Mouse (Mus musculus) spleen, adult 18-20 months (tissue): ENCODE data around the gene Ncaph2.

Experiments
- DNase-seq, 2 experiments: peaks; one replicate each; pipeline ENCODE4 v3.0.0; 2022; ENCODE audit warnings: mixed read lengths in 2 of 2

The Ncaph2 gene

GRCm38 (mm10) chr15:89343325-89343724 lies 12.2 kb upstream of the Ncaph2 start:
- no peak for DNase-seq

GRCm38 (mm10) chr15:89350447-89350846 lies 5.1 kb upstream of the Ncaph2 start:
- DNase-seq = no peak

- DNase-seq = no peak
Observed at GRCm38 (mm10) chr15:89351302-89351701, 4.2 kb upstream of the Ncaph2 start.

- DNase-seq = no peak
Observed at GRCm38 (mm10) chr15:89352054-89352453, 3.5 kb upstream of the Ncaph2 start.

GRCm38 (mm10) chr15:89352795-89353194 lies 2.7 kb upstream of the Ncaph2 start:
- DNase-seq = no peak

GRCm38 (mm10) chr15:89353837-89354236 lies 1.7 kb upstream of the Ncaph2 start:
- no peak for DNase-seq

GRCm38 (mm10) chr15:89354455-89354854 lies 1.1 kb upstream of the Ncaph2 start:
- no peak for DNase-seq

- no peak for DNase-seq
Observed at GRCm38 (mm10) chr15:89356372-89356771, 853 bp downstream of the Ncaph2 start.

- DNase-seq = no peak
Observed at GRCm38 (mm10) chr15:89358784-89359183, 3.3 kb downstream of the Ncaph2 start.

GRCm38 (mm10) chr15:89363051-89363450 lies 7.5 kb downstream of the Ncaph2 start:
- DNase-seq = no peak

GRCm38 (mm10) chr15:89365141-89365551 lies 9.6 kb downstream of the Ncaph2 start:
- DNase-seq = no peak

- no peak for DNase-seq
Observed at GRCm38 (mm10) chr15:89372068-89372467, 16.5 kb downstream of the Ncaph2 start.

- no peak for DNase-seq
Observed at GRCm38 (mm10) chr15:89372536-89372935, 17.0 kb downstream of the Ncaph2 start.

GRCm38 (mm10) chr15:89373027-89373761 lies 17.7 kb downstream of the Ncaph2 start:
- DNase-seq = peak; percentile 75 to 89

GRCm38 (mm10) chr15:89373762-89374248 lies 18.3 kb downstream of the Ncaph2 start, which contains the start of gene Sco2:
Gene Sco2, minus strand, starts transcription at chr15:89373846.
- peak; percentile 81 to 96 for DNase-seq

GRCm38 (mm10) chr15:89374340-89374739 lies 18.8 kb downstream of the Ncaph2 start:
- DNase-seq = no peak

GRCm38 (mm10) chr15:89374801-89375534 lies 19.4 kb downstream of the Ncaph2 start:
- no peak for DNase-seq

GRCm38 (mm10) chr15:89376040-89376439 lies 20.5 kb downstream of the Ncaph2 start:
- DNase-seq = no peak

GRCm38 (mm10) chr15:89376957-89377356 lies 21.4 kb downstream of the Ncaph2 start, which contains the start of gene Tymp:
Gene Tymp, minus strand, starts transcription at chr15:89377039.
- DNase-seq = no peak

- DNase-seq = no peak
Observed at GRCm38 (mm10) chr15:89377362-89377761, 21.8 kb downstream of the Ncaph2 start.

GRCm38 (mm10) chr15:89377938-89378828 lies 22.7 kb downstream of the Ncaph2 start:
- DNase-seq = no peak

- no peak for DNase-seq
Observed at GRCm38 (mm10) chr15:89378831-89379401, 23.4 kb downstream of the Ncaph2 start, which contains the start of gene Odf3b. Gene Odf3b, minus strand, starts transcription at chr15:89379282.
